Mouse (Mus musculus): ENCODE results near the gene Gm28308. TPM values are rescaled to one million over a fixed set of nuclear protein-coding genes. Genes with fewer than 3 reads are reported as not detected.

The Gm28308 gene
- polyA plus RNA-seq, 1 experiment from 2014 or later, result not detected

- H3K4me3 ChIP-seq (ENCODE audit: low read depth, low read length), result no peak overlapping the region
- DNase-seq (ENCODE audit: low spot score), result no peak
- no peak for ATAC-seq
- peaks cover 53% of the 10 kb centered on the region for H3K27me3 ChIP-seq (replicated peaks; ENCODE audit: insufficient read depth, low read length)
- H3K4me1 ChIP-seq (ENCODE audit: insufficient read depth, low read depth, low read length), result 0 out of 2 replicates have a peak, but pooled peaks cover 4% of the 10 kb centered on the region
- no peak overlapping the region for H3K27ac ChIP-seq (ENCODE audit: low read length)
- no peak for TF ChIP-seq EP300 (IDR thresholded peaks at IDR 0.05)
- no peak for TF ChIP-seq CTCF (IDR thresholded peaks at IDR 0.05)
- no peak overlapping the region for H3K9ac ChIP-seq (replicated peaks; ENCODE audit: low read depth)
- H3K9me3 ChIP-seq (ENCODE audit: low read length), result no peaks in the 10 kb centered on the region
- WGBS, result 68% methylated on average over 3 of the region's 3 CpGs
- no peak overlapping the region for H3K4me2 ChIP-seq (replicated peaks; ENCODE audit: low read depth, low read length)
- no peaks in the 10 kb centered on the region for H3K36me3 ChIP-seq (ENCODE audit: insufficient read depth, low read length)
These were observed 57.7 kb downstream of the Gm28308 start for GRCm38 (mm10) chr6:52155471-52155870.

GRCm38 (mm10) chr6:52154044-52154443, 59.1 kb downstream of the Gm28308 start:
- DNase-seq (ENCODE audit: low spot score), result no peak
- Histone ChIP-seq H3K27ac (ENCODE audit: low read length) (no peak overlapping the region), H3K27me3 (replicated peaks; ENCODE audit: insufficient read depth, low read length) (peaks cover 56% of the 10 kb centered on the region), H3K4me3 (ENCODE audit: low read depth, low read length) (no peak overlapping the region), H3K4me1 (ENCODE audit: insufficient read depth, low read depth, low read length) (0 out of 2 replicates have a peak, but pooled peaks cover under 1% of the 10 kb centered on the region), H3K9me3 (ENCODE audit: low read length) (no peaks in the 10 kb centered on the region), H3K36me3 (ENCODE audit: insufficient read depth, low read length) (no peaks in the 10 kb centered on the region), H3K4me2 (replicated peaks; ENCODE audit: low read depth, low read length) (no peak overlapping the region), H3K9ac (replicated peaks; ENCODE audit: low read depth) (no peak overlapping the region)
- 58% methylated on average over 5 of the region's 5 CpGs for WGBS
- TF ChIP-seq CTCF (IDR thresholded peaks at IDR 0.05) (no peak), EP300 (IDR thresholded peaks at IDR 0.05) (no peak)
- no peak for ATAC-seq

GRCm38 (mm10) chr6:52153270-52153669, 59.9 kb downstream of the Gm28308 start:
- H3K27ac ChIP-seq (ENCODE audit: low read length), result no peak overlapping the region
- H3K36me3 ChIP-seq (ENCODE audit: insufficient read depth, low read length), result no peaks in the 10 kb centered on the region
- H3K9ac ChIP-seq (replicated peaks; ENCODE audit: low read depth), result no peak overlapping the region
- TF ChIP-seq EP300 (IDR thresholded peaks at IDR 0.05) (no peak), CTCF (IDR thresholded peaks at IDR 0.05) (no peak)
- H3K9me3 ChIP-seq (ENCODE audit: low read length), result no peaks in the 10 kb centered on the region
- no peak overlapping the region for H3K4me2 ChIP-seq (replicated peaks; ENCODE audit: low read depth, low read length)
- H3K4me3 ChIP-seq (ENCODE audit: low read depth, low read length), result no peak overlapping the region
- 31% methylated on average over 6 of the region's 6 CpGs for WGBS
- H3K27me3 ChIP-seq (replicated peaks; ENCODE audit: insufficient read depth, low read length), result peaks cover 56% of the 10 kb centered on the region
- DNase-seq (ENCODE audit: low spot score) (no peak), ATAC-seq (no peak)
- no peaks in the 10 kb centered on the region for H3K4me1 ChIP-seq (ENCODE audit: insufficient read depth, low read depth, low read length)

GRCm38 (mm10) chr6:52152226-52153193, 60.6 kb downstream of the Gm28308 start:
- no peaks in the 10 kb centered on the region for H3K36me3 ChIP-seq (ENCODE audit: insufficient read depth, low read length)
- H3K9ac ChIP-seq (replicated peaks; ENCODE audit: low read depth), result no peak overlapping the region
- no peak for DNase-seq (ENCODE audit: low spot score)
- peaks cover 52% of the 10 kb centered on the region for H3K27me3 ChIP-seq (replicated peaks; ENCODE audit: insufficient read depth, low read length)
- no peak overlapping the region for H3K4me2 ChIP-seq (replicated peaks; ENCODE audit: low read depth, low read length)
- H3K4me1 ChIP-seq (ENCODE audit: insufficient read depth, low read depth, low read length), result no peaks in the 10 kb centered on the region
- no peaks in the 10 kb centered on the region for H3K9me3 ChIP-seq (ENCODE audit: low read length)
- 38% methylated on average over 16 of the region's 16 CpGs for WGBS
- no peak overlapping the region for H3K4me3 ChIP-seq (ENCODE audit: low read depth, low read length)
- TF ChIP-seq CTCF (IDR thresholded peaks at IDR 0.05) (no peak), EP300 (IDR thresholded peaks at IDR 0.05) (no peak)
- ATAC-seq, result no peak
- no peak overlapping the region for H3K27ac ChIP-seq (ENCODE audit: low read length)

- Histone ChIP-seq H3K4me3 (ENCODE audit: low read depth, low read length) (no peak overlapping the region), H3K27me3 (replicated peaks; ENCODE audit: insufficient read depth, low read length) (peaks cover 43% of the 10 kb centered on the region), H3K9ac (replicated peaks; ENCODE audit: low read depth) (no peak overlapping the region), H3K36me3 (ENCODE audit: insufficient read depth, low read length) (no peaks in the 10 kb centered on the region), H3K9me3 (ENCODE audit: low read length) (no peaks in the 10 kb centered on the region), H3K4me2 (replicated peaks; ENCODE audit: low read depth, low read length) (no peak overlapping the region), H3K27ac (ENCODE audit: low read length) (no peak overlapping the region), H3K4me1 (ENCODE audit: insufficient read depth, low read depth, low read length) (no peaks in the 10 kb centered on the region)
- no peak for TF ChIP-seq EP300 (IDR thresholded peaks at IDR 0.05)
- TF ChIP-seq CTCF (IDR thresholded peaks at IDR 0.05), result no peak
- WGBS, result 56% methylated on average over 4 of the region's 4 CpGs
- ATAC-seq, result no peak
- no peak for DNase-seq (ENCODE audit: low spot score)
These were observed 61.6 kb downstream of the Gm28308 start for GRCm38 (mm10) chr6:52151571-52151970.

GRCm38 (mm10) chr6:52150401-52150966, 62.7 kb downstream of the Gm28308 start:
- no peak overlapping the region for H3K9ac ChIP-seq (replicated peaks; ENCODE audit: low read depth)
- no peak overlapping the region for H3K4me3 ChIP-seq (ENCODE audit: low read depth, low read length)
- no peak for TF ChIP-seq CTCF (IDR thresholded peaks at IDR 0.05)
- TF ChIP-seq EP300 (IDR thresholded peaks at IDR 0.05), result no peak
- ATAC-seq (no peak), DNase-seq (ENCODE audit: low spot score) (no peak)
- no peaks in the 10 kb centered on the region for H3K9me3 ChIP-seq (ENCODE audit: low read length)
- no peaks in the 10 kb centered on the region for H3K4me1 ChIP-seq (ENCODE audit: insufficient read depth, low read depth, low read length)
- H3K27ac ChIP-seq (ENCODE audit: low read length), result no peak overlapping the region
- H3K27me3 ChIP-seq (replicated peaks; ENCODE audit: insufficient read depth, low read length), result peaks cover 34% of the 10 kb centered on the region
- 10% methylated on average over 16 of the region's 16 CpGs for WGBS
- no peak overlapping the region for H3K4me2 ChIP-seq (replicated peaks; ENCODE audit: low read depth, low read length)
- H3K36me3 ChIP-seq (ENCODE audit: insufficient read depth, low read length), result no peaks in the 10 kb centered on the region

Measured in lung, postnatal 0 days (tissue).